Mouse (Mus musculus): Measurements from ENCODE around the gene Ubxn6. TPM values are rescaled to one million over a fixed set of nuclear protein-coding genes. Genes with fewer than 3 reads are reported as not detected.

The Ubxn6 gene
- total RNA-seq, 1 experiment from 2014 or later: 65.6 TPM

DNA sequence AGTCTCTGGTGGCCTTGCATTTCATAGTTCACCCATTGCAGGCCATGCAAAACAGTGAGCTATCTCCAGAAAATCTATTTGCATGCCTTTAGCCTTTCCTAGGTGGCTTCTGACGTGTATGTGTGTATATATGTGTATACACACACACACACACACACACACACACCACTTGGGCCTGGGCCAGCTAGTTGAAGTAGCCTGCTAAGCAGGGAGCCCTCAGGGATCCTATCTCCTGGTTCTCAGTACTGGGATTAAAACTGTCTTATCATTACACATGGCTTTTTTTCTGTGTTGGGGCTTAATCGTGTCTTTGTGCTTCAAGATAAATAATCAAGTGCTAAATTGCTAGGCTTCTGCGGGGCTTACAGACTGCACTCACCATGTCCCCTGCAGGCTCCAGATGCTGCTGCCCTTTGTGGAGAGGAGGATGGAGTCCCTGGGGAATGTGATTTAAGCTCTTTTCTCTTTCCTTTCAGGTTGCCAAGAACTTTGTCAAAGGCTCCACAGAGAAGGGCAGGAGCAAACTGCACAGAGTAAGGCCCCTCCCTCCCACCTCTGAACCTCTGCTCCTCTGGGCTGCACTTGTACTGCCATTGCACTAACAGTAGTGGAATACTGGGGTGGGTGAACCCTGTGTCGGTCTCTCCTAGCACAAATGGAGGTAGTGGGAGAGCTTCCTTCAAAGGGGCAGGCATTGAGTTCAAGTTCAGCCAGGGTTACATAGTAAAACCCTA is 18.7 kb downstream of the Ubxn6 start:
- DNase-seq: no peak

DNA sequence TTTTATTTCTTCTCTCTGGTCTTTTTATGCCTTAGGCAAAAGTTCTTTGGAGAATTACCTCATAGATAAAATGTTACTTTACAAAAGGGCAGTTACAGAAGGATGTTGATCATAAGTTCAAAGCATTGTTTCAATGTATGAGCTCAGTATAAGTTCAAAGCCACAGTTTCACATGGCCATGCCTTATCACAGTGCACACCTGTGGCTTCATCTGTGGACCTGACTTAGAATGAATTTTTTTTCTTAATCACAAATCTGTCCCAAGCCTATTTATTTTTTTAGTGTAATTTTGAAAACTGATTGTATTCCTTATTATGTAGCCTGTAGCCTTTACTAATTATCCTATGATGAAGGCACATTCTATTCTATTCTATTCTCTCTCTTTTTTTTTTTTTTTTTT is 19.9 kb downstream of the Ubxn6 start:
- DNase-seq: no peak

DNA sequence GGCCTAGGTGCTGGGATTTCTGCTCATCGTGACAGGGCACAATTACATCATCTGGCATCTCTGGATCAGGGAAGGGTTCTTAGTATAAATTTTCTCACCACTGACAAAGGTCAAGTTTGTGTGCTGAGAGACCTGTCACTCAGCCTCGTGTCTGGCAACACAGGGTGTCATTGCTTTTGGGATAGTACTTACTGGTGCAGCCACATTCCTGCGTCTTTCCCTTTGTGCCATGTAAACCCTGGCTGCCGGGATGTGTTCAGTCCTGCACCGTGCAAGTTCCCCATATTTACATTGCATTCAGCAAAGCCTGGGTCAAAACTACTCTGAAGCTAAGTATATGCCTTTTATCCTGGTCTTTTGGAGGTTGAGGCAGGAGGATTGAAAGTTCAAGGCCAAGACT is 23.5 kb downstream of the Ubxn6 start:
- DNase-seq: no peak

- DNase-seq: peak; percentile 16
These were observed 34.0 kb downstream of the Ubxn6 start for GRCm38 (mm10) chr17:56040857-56041163.

DNA sequence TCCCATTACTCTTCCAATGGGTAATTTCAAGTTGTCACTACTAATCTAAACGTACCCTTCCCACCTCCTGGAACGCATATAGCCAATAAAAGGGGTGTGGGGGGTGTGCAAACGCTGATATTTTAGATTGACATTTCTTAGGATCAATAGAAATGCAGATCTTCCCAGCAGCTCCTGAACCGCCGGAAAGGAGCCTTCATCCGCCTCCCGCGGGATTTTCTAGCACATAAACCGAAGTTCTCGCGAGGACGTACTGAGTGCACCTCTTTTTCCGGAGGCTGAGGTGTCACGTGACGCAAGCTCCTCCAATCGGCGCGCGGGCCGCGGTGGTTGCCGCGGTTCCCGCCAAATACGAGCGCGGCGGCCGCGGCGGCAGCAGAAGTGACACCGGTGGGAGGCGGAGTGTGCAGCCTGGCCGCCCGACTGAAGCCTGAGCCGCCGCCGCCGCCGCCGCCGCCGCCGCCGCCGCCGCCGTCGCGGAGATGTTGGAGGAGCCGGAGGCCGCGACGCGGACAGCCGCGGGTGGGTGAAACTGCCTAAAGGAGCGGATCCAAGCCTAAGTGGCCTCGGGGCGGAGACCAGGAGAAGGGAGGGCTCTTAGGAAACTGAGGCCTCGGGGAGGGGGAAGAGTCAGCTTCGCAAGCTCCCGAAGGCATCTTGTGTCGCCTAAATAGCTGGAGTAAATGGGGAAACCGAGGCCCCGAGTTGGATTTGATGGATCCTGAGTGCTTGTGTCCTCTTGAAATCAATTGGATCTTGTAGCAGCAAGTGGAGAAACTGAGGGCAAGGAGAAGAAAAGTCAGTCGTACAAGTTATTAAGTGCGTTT is 34.6 kb downstream of the Ubxn6 start, which contains the start of gene Chaf1a:
TSS of gene Chaf1a (plus strand) at position 410 of the 827 bp plus-strand sequence.
- peak; percentile 98 for DNase-seq

DNA sequence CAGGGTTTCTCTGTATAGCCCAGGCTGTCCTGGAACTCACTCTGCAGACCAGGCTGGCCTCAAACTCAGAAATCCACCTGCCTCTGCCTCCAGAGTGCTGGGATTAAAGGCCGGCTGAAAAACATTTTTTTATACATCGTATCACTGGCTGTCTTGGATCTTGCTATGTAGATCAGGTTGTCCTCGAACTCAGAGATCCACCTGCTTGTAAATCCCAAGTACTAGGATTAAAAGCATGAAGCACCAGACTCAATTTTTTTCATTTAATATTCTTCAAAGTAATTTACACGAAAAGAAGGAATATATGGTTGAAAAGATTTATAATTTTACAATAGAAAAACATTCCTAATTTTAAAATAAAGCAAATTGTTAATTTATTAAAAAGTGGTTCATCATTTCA is 35.5 kb downstream of the Ubxn6 start:
- DNase-seq: no peak

DNA sequence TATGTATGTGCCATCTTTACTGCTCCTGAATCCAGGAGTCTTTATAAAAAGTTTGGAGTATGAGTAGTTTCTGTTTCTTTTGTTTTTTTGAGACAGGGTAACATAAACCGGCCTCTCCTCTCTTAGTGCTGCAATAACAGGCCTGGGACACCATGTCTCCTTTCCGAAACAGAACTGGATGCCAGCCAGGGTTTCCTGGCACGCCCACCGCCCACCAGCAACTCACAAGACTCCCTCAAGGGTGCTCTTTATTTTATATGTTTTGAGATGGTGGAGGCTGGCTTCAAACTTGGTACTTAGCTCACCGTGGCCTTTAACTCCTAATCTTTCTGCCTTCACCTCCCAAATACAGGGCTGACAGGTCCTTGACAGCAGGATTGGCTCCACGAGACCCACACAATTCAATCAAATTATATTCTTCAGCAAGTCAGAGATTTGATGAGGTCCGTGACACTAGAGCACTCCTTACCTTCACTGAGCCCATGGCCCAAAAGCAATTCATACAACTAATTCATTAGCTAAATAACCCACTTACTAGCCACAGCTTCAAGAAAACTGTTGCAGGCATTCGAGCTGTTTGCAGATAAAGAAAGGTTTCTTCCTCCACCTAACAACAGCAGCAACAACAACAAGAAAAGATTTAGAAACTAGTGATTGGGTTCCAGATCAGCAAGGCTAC is 36.1 kb downstream of the Ubxn6 start:
- DNase-seq: peak; percentile 31

- DNase-seq: no peak
These were observed 37.9 kb downstream of the Ubxn6 start for GRCm38 (mm10) chr17:56036901-56037287.

GRCm38 (mm10) chr17:56036176-56036900 is 38.5 kb downstream of the Ubxn6 start, which contains the start of gene Sh3gl1:
Gene Sh3gl1, minus strand, starts transcription at chr17:56036635.
- peak; percentile 99 for DNase-seq

DNA sequence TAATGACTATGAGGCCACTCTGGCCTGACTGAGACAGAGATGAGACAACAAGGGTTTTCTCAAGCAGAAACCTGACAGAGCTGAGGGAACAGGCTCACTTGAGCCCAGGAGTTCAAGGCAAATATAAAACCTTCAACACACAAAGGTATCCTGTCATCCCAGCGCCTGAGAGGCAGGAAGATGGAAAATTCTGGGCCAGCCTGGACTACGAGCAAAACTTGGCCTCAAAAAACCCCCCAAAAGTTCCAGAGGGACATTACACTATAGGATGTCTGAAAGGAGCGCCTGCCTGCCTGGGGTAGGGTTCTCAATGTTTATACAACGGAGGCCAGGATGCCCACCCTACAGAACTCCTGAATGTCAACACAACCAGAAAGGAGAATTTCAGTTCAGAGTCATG is 39.6 kb downstream of the Ubxn6 start:
- DNase-seq: no peak

DNA sequence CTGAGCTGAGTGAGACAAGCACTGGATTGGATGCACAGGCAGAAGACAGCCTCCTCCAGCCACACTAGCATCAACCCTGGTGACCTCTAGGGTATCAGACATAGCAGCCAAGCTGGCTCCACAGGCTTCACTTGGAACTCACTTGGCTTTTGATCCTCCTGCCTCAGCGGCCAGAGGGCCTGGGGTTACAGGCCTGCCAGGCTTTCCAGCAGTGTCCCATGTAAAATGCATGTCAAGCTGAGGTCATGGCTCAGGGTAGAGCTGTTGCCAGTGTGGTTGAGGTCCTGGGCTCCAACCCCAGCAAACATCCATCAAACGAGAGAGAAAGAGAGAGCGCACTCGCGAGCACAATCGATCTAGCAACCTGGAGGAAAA is 40.1 kb downstream of the Ubxn6 start:
- no peak for DNase-seq

DNA sequence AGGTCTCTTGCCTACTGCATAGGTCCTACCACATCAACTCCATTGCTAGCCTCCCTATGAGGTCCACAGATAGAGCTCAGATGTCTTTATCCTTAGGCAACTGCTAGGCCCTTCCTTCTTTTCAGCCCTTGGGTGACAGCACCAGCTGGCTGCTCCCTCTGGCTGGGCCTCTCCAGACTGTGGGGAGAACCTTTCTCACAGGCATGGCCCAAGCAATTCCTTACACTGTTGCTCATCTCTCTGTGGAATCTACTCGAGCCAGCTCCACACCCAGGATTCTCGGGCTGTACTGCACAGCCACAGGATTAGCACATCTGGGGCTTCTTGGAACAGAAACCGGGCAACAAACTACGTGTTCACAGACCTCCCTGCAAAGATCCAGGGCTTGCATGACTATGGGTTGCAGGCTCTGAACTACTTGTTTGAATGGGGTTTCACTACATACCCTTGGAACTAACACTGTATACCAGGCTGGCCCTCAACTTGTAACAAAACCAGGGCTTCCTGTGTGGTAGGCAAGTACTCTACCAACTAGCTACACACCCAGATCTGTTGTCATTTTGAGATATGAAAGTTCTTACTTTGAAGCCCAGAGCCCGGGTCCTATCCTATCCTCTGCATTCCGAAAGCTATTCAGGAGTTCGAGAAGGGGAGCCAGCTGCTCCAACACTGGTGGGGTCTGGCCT is 40.6 kb downstream of the Ubxn6 start:
- DNase-seq: no peak

DNA sequence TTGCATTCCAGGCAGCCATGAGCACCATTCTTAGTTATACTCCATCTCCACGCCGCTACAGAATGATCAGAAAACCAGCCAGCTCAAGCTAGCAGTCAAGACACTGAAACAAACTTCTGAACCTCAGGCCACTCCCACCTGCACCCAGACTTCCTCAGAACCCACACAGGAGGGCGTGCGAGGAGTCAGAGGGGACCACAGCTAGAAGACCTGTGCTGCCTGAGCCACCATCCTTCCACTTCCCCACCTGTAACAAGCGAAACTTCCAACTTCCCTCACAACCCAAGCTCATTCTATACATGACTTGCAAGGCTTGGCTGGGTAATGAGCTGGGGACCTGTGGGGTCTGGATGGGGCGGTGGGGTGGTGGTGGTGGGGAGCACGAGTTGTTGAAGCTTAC is 42.0 kb downstream of the Ubxn6 start:
- no peak for DNase-seq

GRCm38 (mm10) chr17:56032127-56032733 is 42.6 kb downstream of the Ubxn6 start:
- DNase-seq: no peak

DNA sequence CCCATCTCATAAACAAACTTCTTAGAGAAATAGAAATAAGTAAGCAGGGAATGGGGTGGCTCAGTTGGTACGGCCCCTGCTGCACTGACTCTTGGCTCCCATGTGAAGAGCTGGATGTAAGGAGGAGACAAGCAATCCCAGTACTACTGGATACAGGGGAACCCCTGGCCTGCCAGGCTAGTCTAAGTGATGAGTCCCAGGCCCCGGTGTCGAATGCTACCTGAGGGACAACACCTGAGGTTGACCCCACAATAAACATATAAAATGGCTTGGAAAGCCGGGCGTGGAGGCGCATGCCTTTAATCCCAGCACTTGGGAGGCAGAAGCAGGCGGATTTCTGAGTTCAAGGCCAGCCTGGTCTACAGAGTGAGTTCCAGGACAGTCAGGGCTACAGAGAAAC is 43.4 kb downstream of the Ubxn6 start:
- no peak for DNase-seq

DNA sequence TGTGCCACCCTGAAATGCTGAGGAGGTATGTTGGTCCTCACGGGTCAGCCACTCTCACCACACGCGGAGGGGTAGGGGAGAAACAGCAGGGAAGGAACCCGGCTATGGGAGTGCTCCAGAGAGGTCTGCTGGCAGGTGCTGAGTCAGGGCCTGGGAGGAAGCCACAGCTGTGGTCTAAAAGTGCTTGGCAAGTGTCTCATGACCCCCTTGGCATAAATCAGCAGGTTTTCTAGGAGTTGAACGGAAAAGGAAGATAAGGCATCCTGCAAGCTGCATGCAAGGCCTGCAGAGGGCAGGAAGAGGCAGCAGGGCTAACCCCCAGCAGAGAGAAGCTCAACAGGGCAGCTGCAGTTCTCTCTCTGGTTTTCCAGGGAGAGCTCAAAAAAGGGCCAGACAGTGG is 43.9 kb downstream of the Ubxn6 start:
- peak; percentile 69 for DNase-seq

DNA sequence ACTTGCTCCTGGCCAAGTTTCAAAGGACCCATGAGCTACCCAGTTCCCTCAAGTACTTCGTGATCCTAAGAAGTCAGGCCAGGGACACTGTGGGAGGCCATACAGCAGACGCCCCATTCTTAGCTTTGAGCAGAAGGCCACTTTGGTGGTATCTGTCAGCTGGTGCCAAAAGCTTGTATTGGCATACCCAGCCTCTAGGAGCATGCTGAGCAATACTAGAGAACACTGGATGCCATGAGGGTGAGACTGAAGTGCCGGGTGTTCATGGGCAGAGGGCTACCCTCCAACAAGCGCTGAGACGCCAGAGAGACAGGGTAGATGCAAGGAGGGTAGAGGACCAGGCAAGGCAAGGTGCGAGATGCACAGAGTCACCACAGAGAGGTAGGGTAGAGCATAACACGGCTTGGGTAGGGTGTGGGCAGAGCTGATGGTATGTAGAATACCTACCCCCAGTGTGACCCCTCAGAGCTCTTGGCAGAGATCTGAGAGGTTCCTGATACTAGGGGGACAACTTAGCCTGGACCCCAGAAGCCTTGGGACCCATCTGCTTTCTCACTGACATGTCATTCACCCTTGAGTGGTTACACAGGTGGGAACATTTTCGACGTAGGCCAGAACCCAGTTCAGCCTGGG is 44.5 kb downstream of the Ubxn6 start:
- peak; percentile 39 for DNase-seq

- peak; percentile 34 for DNase-seq
These were observed 46.9 kb downstream of the Ubxn6 start for GRCm38 (mm10) chr17:56027801-56028441.

GRCm38 (mm10) chr17:56026881-56027280 is 47.9 kb downstream of the Ubxn6 start:
- DNase-seq: peak; percentile 53

- DNase-seq: no peak
These were observed 48.5 kb downstream of the Ubxn6 start for GRCm38 (mm10) chr17:56026303-56026702.

All from adrenal gland, postnatal 14 days (tissue).